ENCODE assay signal across 12 mouse cellular contexts in the genomic region with DNA sequence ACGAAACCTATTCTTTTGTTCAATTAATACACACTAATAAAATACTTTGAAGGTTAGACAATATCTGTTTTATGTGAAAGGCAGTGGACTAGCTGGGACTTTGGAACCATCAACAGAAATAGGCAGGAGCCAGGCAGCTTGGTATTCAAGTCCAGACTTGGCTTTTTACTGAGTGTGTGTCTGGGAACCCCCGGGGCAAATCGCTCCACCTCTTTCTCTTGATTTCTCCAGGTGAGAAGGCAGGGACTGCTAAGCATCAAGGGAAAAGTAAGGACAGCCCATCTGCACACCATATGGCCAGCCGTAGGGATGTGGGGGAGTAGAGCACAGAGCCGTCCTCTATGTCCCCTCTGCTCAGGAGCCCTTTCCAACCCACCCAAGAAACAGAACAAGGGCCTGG.
DNase-seq lines count a peak whose midpoint lies in the region; ATAC-seq lines count a peak whose summit lies in the region.
"Had no signal": no experiment of that assay in that cellular context is flagged by ENCODE, and none has a peak within 500 bp of the region (broad histone marks: within the 10 kb centered on the region; RNA-seq: fewer than 3 reads in every experiment).

No protein-coding gene starts in this region.

- no peaks in the 10 kb centered on the region for H3K36me3 ChIP-seq in midbrain, embryonic 14.5 days (ENCODE audit: control insufficient read depth, insufficient read depth, low read length)
- no peaks in the 10 kb centered on the region for H3K36me3 ChIP-seq in midbrain, embryonic 11.5 days (ENCODE audit: control insufficient read depth, insufficient read depth, low read length)
- H3K36me3 ChIP-seq in neural tube, embryonic 13.5 days, result no peaks in the 10 kb centered on the region
- H3K36me3 ChIP-seq: embryonic facial prominence, embryonic 12.5 days; forebrain, embryonic 12.5 days; liver, embryonic 13.5 days had no signal

- H3K27ac ChIP-seq in midbrain, embryonic 14.5 days (replicated peaks; ENCODE audit: low read depth, low read length), result peak overlapping the region; percentile 71; the same call in 1 of the 2 replicates
- no peak overlapping the region for H3K27ac ChIP-seq in midbrain, embryonic 11.5 days (ENCODE audit: low read depth, low read length)
- H3K27ac ChIP-seq in neural tube, embryonic 13.5 days (replicated peaks), result peak overlapping the region; percentile 70; the same call in 1 of the 2 replicates
- H3K27ac ChIP-seq: embryonic facial prominence, embryonic 12.5 days; forebrain, embryonic 12.5 days; left cerebral cortex, adult 2 months; liver, embryonic 13.5 days had no signal

- H3K4me3 ChIP-seq in midbrain, embryonic 14.5 days (replicated peaks; ENCODE audit: low read depth, low read length), result no peak overlapping the region
- H3K4me3 ChIP-seq in midbrain, embryonic 11.5 days (ENCODE audit: low read depth, low read length), result no peak overlapping the region
- no peak overlapping the region for H3K4me3 ChIP-seq in neural tube, embryonic 13.5 days
- H3K4me3 ChIP-seq: embryonic facial prominence, embryonic 12.5 days; forebrain, embryonic 12.5 days; left cerebral cortex, adult 2 months; liver, embryonic 13.5 days had no signal

- DNase-seq in kidney, adult 11 months, result peak; percentile 45
- DNase-seq in kidney, adult 18-20 months, result no peak
- no peak for DNase-seq in midbrain, embryonic 14.5 days
- DNase-seq in midbrain, embryonic 11.5 days (ENCODE audit: low spot score, missing footprints), result no peak
- DNase-seq in gonadal fat pad, adult 2 months (ENCODE audit: low read depth), result peak; percentile 55
- no peak for DNase-seq in urinary bladder, adult 2 months (ENCODE audit: low spot score)
- DNase-seq: liver, embryonic 13.5 days; right cerebral cortex, postnatal 25 days had no signal

- no peak overlapping the region for H3K9ac ChIP-seq in midbrain, embryonic 14.5 days (replicated peaks; ENCODE audit: low read length)
- no peak overlapping the region for H3K9ac ChIP-seq in midbrain, embryonic 11.5 days (ENCODE audit: low read length)
- H3K9ac ChIP-seq in neural tube, embryonic 13.5 days, result no peak overlapping the region
- H3K9ac ChIP-seq: embryonic facial prominence, embryonic 12.5 days; forebrain, embryonic 12.5 days; liver, embryonic 13.5 days had no signal

- H3K27me3 ChIP-seq in midbrain, embryonic 14.5 days (ENCODE audit: control insufficient read depth, insufficient read depth, low read length), result no peaks in the 10 kb centered on the region
- H3K27me3 ChIP-seq in midbrain, embryonic 11.5 days (ENCODE audit: control insufficient read depth, insufficient read depth, low read length), result no peaks in the 10 kb centered on the region
- no peaks in the 10 kb centered on the region for H3K27me3 ChIP-seq in neural tube, embryonic 13.5 days
- H3K27me3 ChIP-seq: embryonic facial prominence, embryonic 12.5 days; forebrain, embryonic 12.5 days; liver, embryonic 13.5 days had no signal

- H3K4me1 ChIP-seq in midbrain, embryonic 14.5 days (ENCODE audit: control insufficient read depth, insufficient read depth, low read length), result peaks cover 27% of the 10 kb centered on the region
- peaks cover 6% of the 10 kb centered on the region; the same call in 1 of the 2 replicates for H3K4me1 ChIP-seq in midbrain, embryonic 11.5 days (ENCODE audit: control insufficient read depth, insufficient read depth, low read length)
- peaks cover 46% of the 10 kb centered on the region for H3K4me1 ChIP-seq in neural tube, embryonic 13.5 days (replicated peaks)
- H3K4me1 ChIP-seq: liver, embryonic 13.5 days had no signal

- H3K4me2 ChIP-seq in midbrain, embryonic 14.5 days (ENCODE audit: low read length), result no peak overlapping the region
- H3K4me2 ChIP-seq in midbrain, embryonic 11.5 days, result no peak overlapping the region
- H3K4me2 ChIP-seq in neural tube, embryonic 13.5 days, result no peak overlapping the region
- H3K4me2 ChIP-seq: embryonic facial prominence, embryonic 12.5 days; forebrain, embryonic 12.5 days; liver, embryonic 13.5 days had no signal

- no peaks in the 10 kb centered on the region for H3K9me3 ChIP-seq in midbrain, embryonic 14.5 days (ENCODE audit: control insufficient read depth, low read length)
- H3K9me3 ChIP-seq in midbrain, embryonic 11.5 days (ENCODE audit: control insufficient read depth, low read length), result no peaks in the 10 kb centered on the region
- H3K9me3 ChIP-seq in neural tube, embryonic 13.5 days, result no peaks in the 10 kb centered on the region
- H3K9me3 ChIP-seq: embryonic facial prominence, embryonic 12.5 days; forebrain, embryonic 12.5 days; liver, embryonic 13.5 days had no signal

- ATAC-seq in midbrain, embryonic 14.5 days (ENCODE audit: low FRiP score, low TSS enrichment), result no peak
- no peak for ATAC-seq in midbrain, embryonic 11.5 days (ENCODE audit: low FRiP score)
- ATAC-seq in neural tube, embryonic 13.5 days (ENCODE audit: low read depth), result no peak

- WGBS in midbrain, embryonic 14.5 days, result 85% methylated on average over 5 of the region's 5 CpGs
- WGBS in midbrain, embryonic 11.5 days, result 84% methylated on average over 5 of the region's 5 CpGs
- WGBS in neural tube, embryonic 13.5 days, result 51% methylated on average over 5 of the region's 5 CpGs

Comparison
In these comparisons a context has a peak if more than half of its experiments do, and no peak if none do; other contexts are left out.
1. DNase-seq: peak in kidney, adult 11 months (single experiment) and gonadal fat pad, adult 2 months (single experiment); none in kidney, adult 18-20 months (single experiment), midbrain, embryonic 14.5 days (single experiment), midbrain, embryonic 11.5 days (single experiment) and urinary bladder, adult 2 months (single experiment).